Mouse (Mus musculus) midbrain, embryonic 13.5 days (tissue): ENCODE data around the gene 2900026A02Rik. TPM values are rescaled to one million over a fixed set of nuclear protein-coding genes. Genes with fewer than 3 reads are reported as not detected.

Experiments used
- ATAC-seq: fragments of 200-750 bp; cut with Nextera tagmentation; 2 replicates; pipeline ENCODE4 v1.8.0; 2017; ENCODE audit warnings: mild to moderate bottlenecking, moderate TSS enrichment, moderate library complexity
- H3K27ac ChIP-seq: fragments of 300-500 bp; sonication (generic); 2 replicates; pipeline ENCODE4 v1.5.1; 2015; ENCODE audit warnings: inconsistent platforms, mild to moderate bottlenecking, moderate library complexity
- H3K27me3 ChIP-seq: fragments of 300-500 bp; sonication (generic); 2 replicates; pipeline ENCODE4 v1.6.1; 2015; ENCODE audit warnings: mild to moderate bottlenecking, inconsistent platforms
- H3K36me3 ChIP-seq: fragments of 300-500 bp; sonication (generic); 2 replicates; pipeline ENCODE4 v1.6.1; 2015; ENCODE audit warnings: mild to moderate bottlenecking, inconsistent platforms
- H3K4me1 ChIP-seq: fragments of 300-500 bp; sonication (generic); replicated peaks from 2 replicates; pipeline ENCODE4 v1.6.1; 2015; ENCODE audit warnings: inconsistent platforms
- H3K4me2 ChIP-seq: fragments of 300-500 bp; sonication (generic); replicated peaks from 2 replicates; pipeline ENCODE4 v1.6.1; 2015; ENCODE audit warnings: moderate library complexity, mild to moderate bottlenecking, inconsistent platforms
- H3K4me3 ChIP-seq: fragments of 300-500 bp; sonication (generic); replicated peaks from 2 replicates; pipeline ENCODE4 v1.5.1; 2015; ENCODE audit warnings: mild to moderate bottlenecking, inconsistent platforms
- H3K9ac ChIP-seq: fragments of 300-500 bp; sonication (generic); replicated peaks from 2 replicates; pipeline ENCODE4 v1.6.1; 2015; ENCODE audit warnings: mild to moderate bottlenecking, inconsistent platforms
- H3K9me3 ChIP-seq: fragments of 300-500 bp; sonication (generic); 2 replicates; pipeline ENCODE4 v1.6.1; 2016; ENCODE audit warnings: mild to moderate bottlenecking, inconsistent platforms
- WGBS: fragments of 180-500 bp; shearing (Covaris S2); methylation state at CpG from one replicate; pipeline ENCODE4 v1.1.7; 2015; 5-methylcytosine and 5-hydroxymethylcytosine counted together
- polyA plus RNA-seq: library from polyadenylated mRNA; unstranded; fragments of >200 nt; fragmentation: Nextera tagmentation; extraction: Ambion mirVana; gene quantifications from 2 replicates; pipeline ENCODE4 v1.2.1, GENCODE M21; 2015

The 2900026A02Rik gene
- polyA plus RNA-seq, 1 experiment from 2014 or later: 2.7 TPM

DNA sequence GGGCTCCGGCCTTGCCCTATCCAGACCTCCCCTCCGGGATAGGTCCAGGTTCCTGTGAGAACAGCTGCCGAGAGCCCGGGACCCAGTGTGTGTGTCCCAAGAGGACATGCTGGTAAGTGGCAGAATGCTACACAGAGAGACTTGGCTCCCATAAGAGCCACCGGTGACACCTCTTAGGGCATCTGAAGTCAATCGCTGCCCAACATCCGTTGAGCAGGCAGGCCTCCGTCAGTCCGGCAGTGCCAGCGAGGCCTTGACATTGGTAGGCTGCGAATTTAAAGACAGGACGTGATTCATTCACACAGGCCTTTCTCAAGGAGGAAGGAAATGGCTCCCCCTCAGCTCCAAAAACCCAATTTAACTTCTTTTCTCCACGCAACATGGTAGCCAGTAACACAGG is 11.1 kb downstream of the 2900026A02Rik start:
- no peaks in the 10 kb centered on the region for H3K36me3 ChIP-seq
- no peak for ATAC-seq

DNA sequence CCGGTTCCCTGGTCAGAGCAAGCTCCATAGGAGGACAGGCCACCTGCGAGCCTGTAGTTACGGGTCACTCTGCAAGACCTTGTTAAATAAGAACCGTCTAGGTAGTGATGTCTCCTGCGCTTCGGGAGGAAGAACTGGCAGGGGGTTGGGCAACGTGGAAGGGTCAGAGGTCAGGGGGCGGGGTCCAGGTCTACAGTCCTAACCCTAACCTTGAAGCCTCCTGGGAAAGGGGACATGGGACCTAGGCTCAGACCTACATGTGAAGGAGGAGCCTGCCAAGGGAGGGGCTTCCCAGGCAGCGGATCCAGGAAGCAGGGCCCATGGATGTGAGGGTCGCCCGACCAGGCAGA is 11.7 kb downstream of the 2900026A02Rik start:
- Histone ChIP-seq H3K9ac (0 out of 2 replicates have a peak overlapping the region, but pooled peaks have one; percentile 15), H3K4me2 (no peak overlapping the region)
- WGBS: 55% methylated on average over 11 of the region's 11 CpGs

More for the DNA sequence above, 11.1 kb downstream of the 2900026A02Rik start:
- H3K4me1 ChIP-seq: peaks cover 20% of the 10 kb centered on the region
- peak overlapping the region; percentile 74 for H3K27ac ChIP-seq
- H3K4me3 ChIP-seq: no peak overlapping the region
- H3K4me2 ChIP-seq: no peak overlapping the region
- 94% methylated on average over 13 of the region's 13 CpGs for WGBS
- H3K9ac ChIP-seq: no peak overlapping the region
- no peaks in the 10 kb centered on the region for H3K9me3 ChIP-seq
- no peaks in the 10 kb centered on the region for H3K27me3 ChIP-seq

DNA sequence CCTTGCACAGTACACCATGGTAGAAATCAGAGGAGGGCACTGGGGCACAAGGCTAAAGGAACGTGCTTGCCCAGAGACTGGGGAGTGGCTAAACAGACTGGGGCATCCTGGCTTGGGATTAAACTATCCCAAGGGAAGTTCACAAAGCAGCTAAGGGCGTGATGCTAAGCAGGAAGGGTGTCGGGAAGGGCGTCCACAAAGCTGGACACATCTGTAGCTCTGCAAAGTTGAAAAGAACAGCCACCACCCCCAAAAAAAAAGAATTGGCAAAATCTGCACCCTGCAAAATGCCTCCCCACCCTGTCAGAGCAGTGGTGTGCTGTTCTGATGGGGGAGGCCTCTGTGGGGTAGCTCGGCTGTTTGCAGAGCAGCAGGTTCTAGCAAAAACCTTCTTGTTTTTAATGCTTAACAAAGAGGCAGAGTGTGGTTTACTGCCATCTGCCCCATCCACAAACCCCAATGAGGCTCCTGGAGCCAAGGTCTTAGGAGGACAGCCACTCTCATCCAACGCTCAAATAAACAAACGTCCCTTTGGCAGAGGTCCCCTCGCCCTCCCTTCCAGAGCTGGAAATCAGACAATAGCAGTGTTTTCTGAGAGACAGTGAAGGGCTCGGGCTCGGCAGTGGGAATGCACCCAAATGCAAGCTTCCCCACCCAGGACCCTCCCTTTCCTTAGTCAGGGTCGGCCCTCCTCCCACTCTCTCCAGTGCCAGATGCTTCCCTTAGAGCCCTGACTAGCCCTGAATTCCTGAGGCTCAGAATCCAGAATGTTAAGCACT is 12.2 kb downstream of the 2900026A02Rik start:
- Histone ChIP-seq H3K4me3 (no peak overlapping the region), H3K36me3 (no peaks in the 10 kb centered on the region), H3K4me2 (no peak overlapping the region), H3K4me1 (peaks cover 20% of the 10 kb centered on the region), H3K9me3 (no peaks in the 10 kb centered on the region), H3K9ac (0 out of 2 replicates have a peak overlapping the region, but pooled peaks have one; percentile 15), H3K27me3 (no peaks in the 10 kb centered on the region), H3K27ac (peak overlapping the region; percentile 74)
- 44% methylated on average over 11 of the region's 11 CpGs for WGBS
- peak; percentile 66 for ATAC-seq

More for the DNA sequence above, 11.7 kb downstream of the 2900026A02Rik start:
- Histone ChIP-seq H3K4me3 (no peak overlapping the region), H3K4me1 (peaks cover 20% of the 10 kb centered on the region), H3K36me3 (no peaks in the 10 kb centered on the region), H3K9me3 (no peaks in the 10 kb centered on the region), H3K27me3 (no peaks in the 10 kb centered on the region), H3K27ac (peak overlapping the region; percentile 74)
- ATAC-seq: peak; percentile 9; the same call in 1 of the 2 replicates

DNA sequence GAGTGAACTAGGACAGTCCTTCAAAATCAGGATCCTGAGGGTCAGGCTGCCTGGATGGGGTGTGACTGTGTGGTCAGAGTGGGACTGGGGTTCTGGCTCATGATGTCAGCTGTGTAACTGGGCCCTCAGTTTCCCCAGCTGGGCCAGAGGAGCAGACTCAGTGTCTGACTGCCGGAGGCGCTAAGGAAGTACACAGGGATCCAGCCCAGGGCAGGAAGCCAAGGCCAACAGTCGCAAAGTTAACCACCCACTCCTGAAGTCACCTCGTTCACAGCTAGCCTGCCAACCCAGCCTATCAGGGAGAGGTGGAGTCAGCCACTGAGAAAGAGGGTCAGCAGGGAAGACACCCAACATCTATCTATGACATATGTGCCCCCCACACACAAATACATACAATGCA is 13.0 kb downstream of the 2900026A02Rik start:
- Histone ChIP-seq H3K4me2 (no peak overlapping the region), H3K9ac (no peak overlapping the region), H3K36me3 (no peaks in the 10 kb centered on the region), H3K4me1 (peaks cover 20% of the 10 kb centered on the region), H3K27me3 (no peaks in the 10 kb centered on the region), H3K27ac (peak overlapping the region; percentile 74), H3K9me3 (no peaks in the 10 kb centered on the region), H3K4me3 (no peak overlapping the region)
- 81% methylated on average over 4 of the region's 4 CpGs for WGBS
- ATAC-seq: no peak

DNA sequence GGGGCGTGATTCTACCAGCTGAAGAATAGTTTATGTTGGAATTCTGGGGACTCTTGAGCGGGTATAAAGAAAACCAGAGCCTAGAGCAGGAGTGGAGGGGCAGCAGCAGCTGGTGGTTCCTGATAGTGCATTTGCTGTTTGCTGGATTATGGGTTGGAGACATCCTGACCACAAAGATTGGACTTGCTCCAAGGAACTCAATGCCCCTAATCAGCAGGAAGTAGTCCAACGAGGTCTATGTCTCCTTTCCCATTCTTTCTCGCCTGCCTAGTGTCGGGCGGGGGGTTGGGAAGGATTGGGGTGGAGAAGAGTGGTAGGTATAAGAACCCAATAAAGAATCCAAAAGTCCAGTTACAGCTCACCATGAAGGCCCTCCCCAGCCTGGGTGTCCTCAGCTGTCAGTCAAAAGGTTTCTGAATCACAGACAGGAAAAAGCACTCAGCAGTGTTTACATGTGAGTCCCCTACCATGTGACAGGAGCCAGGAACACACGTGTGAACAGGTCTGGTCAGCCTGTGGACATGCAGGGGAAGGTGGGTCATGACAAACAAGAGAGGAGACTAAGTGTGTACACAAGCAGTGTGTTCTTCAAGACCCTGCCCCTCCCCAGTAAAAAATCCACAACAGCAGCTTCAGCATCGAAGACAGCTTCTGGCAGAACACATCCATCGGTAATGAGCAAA is 14.2 kb downstream of the 2900026A02Rik start:
- 69% methylated on average over 9 of the region's 9 CpGs for WGBS
- ATAC-seq: no peak
- no peak overlapping the region for H3K4me2 ChIP-seq

DNA sequence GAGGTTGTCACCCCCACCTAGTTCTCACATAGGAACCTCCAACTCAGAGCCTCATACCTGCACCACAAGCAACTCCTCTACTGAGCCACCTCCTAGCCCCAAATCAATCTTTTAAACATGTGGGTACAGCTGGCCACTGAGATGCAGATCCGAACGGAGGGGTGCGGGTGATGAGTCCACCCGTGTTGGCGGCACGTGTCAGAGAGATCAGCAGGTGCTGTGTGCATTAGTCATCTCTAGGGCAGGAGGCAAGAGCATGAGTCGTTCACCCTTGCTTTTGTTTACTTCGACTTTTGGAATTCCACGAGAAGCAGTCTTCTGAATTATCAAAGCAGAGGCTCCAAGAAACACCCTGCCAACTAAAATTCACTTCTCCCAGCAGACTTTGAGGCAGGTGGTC is 16.8 kb downstream of the 2900026A02Rik start:
- 90% methylated on average over 9 of the region's 9 CpGs for WGBS
- Histone ChIP-seq H3K9me3 (no peaks in the 10 kb centered on the region), H3K4me2 (no peak overlapping the region), H3K9ac (no peak overlapping the region), H3K27ac (no peak overlapping the region), H3K4me1 (peaks cover 11% of the 10 kb centered on the region), H3K27me3 (no peaks in the 10 kb centered on the region), H3K36me3 (no peaks in the 10 kb centered on the region), H3K4me3 (no peak overlapping the region)
- ATAC-seq: no peak

More for the DNA sequence above, 14.2 kb downstream of the 2900026A02Rik start:
- H3K9me3 ChIP-seq: no peaks in the 10 kb centered on the region
- H3K4me3 ChIP-seq: no peak overlapping the region
- H3K36me3 ChIP-seq: no peaks in the 10 kb centered on the region
- no peaks in the 10 kb centered on the region for H3K27me3 ChIP-seq
- peaks cover 20% of the 10 kb centered on the region for H3K4me1 ChIP-seq
- no peak overlapping the region for H3K9ac ChIP-seq
- H3K27ac ChIP-seq: no peak overlapping the region

DNA sequence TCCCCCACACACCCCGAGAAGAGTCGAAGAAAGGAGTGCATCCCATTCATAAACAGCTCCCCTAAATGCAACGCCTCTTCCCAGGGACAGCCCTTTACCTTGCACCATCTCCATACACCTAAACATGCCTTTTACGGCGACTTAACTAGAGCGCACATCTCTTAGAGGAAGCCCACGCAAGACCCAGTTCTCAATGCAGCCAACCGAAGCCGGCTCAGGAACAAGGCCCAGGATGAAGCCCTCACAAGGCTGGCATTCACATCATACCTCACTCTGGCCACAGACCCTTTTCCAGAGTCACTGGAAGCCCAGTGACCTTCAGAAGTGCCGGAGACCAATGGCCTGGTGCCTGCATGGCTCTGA is 21.3 kb downstream of the 2900026A02Rik start:
- ATAC-seq: no peak
- Histone ChIP-seq H3K27me3 (no peaks in the 10 kb centered on the region), H3K9ac (no peak overlapping the region), H3K4me1 (no peaks in the 10 kb centered on the region), H3K36me3 (no peaks in the 10 kb centered on the region), H3K9me3 (no peaks in the 10 kb centered on the region), H3K4me2 (no peak overlapping the region), H3K27ac (no peak overlapping the region), H3K4me3 (no peak overlapping the region)
- 87% methylated on average over 10 of the region's 10 CpGs for WGBS

DNA sequence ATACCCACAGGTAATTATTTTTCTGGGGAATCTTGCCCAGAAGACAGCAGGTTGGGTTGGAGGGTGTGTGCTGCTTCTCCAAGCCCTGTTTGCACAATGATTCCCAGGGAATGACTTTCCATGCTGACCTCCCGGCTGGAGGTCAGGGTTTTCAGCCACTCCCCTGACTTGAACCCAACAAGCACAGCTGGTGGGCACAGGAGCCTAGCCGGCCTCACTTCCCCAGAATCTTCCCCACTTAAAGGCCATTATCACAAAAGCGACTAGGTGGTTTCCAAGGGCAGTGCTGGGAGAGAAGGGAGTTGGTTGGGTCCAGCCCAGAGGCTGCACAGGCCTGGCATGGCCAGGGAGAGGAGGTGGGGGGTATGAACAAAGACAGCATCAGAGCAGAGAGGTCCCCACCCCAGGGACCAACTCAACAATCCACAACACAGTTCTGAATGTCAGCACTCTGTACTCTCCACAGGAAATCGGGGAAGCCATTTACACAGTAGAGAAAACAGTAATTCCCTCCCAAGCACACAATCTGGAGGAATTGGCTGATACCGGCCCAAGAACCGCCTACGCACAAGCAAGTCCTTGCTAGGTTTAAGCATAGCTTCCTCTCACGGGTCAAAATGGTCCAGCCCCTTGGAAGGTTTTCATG is 21.8 kb downstream of the 2900026A02Rik start:
- no peak overlapping the region for H3K4me2 ChIP-seq
- H3K4me1 ChIP-seq: no peaks in the 10 kb centered on the region
- H3K9ac ChIP-seq: no peak overlapping the region
- H3K9me3 ChIP-seq: no peaks in the 10 kb centered on the region
- no peaks in the 10 kb centered on the region for H3K27me3 ChIP-seq
- WGBS: 55% methylated on average over 8 of the region's 8 CpGs
- H3K27ac ChIP-seq: no peak overlapping the region
- no peak for ATAC-seq
- no peak overlapping the region for H3K4me3 ChIP-seq
- H3K36me3 ChIP-seq: no peaks in the 10 kb centered on the region

DNA sequence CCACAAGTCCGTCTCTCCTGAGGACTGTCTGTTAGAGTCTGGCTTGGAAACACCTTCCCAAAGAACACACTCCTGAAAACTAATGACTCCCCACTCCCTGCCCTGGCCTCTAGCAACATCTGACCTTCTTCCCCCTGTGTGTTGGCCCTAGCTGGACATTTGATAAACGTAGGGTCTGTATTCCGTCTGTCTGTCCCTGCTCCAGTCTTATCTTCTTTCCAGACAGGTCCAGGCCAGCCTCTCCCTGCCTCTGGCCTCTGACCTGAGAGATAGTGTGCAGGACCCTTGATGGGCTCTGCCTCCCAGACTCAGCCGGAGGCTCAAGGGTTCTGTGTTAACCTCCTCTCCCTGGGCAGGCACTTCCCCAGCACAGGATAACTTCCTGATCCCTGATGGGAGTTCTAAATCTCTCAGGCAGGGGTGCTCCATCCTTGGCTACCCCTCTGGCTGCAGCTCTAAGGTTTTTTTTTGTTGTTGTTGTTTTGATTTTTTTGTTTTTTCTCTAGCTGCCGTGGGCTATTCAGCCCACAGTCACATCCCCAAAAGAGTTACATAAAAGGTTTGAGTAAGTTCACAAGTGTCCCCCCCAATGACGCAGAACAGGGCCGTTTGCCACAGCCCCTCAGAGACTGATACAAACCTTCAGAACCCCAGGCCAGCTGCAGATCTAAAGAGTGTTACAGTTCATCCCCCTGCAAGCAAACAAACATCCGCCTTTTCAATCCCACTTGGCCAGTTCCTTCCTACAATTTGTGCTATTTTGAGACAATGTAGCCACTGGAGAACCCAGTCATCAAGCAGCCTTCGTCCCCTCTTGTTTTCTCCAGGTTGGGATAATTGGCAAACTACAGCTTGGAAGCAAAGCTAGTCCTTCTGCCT is 23.9 kb downstream of the 2900026A02Rik start:
- Histone ChIP-seq H3K27ac (no peak overlapping the region), H3K4me3 (no peak overlapping the region)
- WGBS: 74% methylated on average over 9 of the region's 9 CpGs

DNA sequence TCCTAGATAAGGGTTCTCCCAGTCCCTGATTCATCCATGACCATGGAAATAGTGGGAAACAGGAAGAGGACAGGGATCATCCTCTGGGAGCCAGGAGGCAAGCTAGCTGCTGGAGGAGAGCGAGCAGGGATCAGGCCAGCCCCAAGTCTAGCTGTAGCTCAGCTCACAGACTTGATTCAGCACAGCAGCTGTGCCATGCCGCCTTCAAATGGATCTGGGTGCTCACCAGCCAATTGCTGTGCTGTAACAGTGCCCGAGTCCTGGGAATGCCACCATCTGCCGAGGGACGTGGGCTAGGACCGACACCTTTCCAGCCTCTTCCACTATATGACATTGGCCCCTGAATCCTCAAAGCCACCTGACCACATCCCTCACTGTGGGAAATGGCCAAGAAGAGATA is 25.1 kb downstream of the 2900026A02Rik start:
- Histone ChIP-seq H3K4me3 (no peak overlapping the region), H3K27me3 (no peaks in the 10 kb centered on the region), H3K36me3 (no peaks in the 10 kb centered on the region; the same call in 1 of the 2 replicates), H3K27ac (no peak overlapping the region), H3K9ac (no peak overlapping the region), H3K4me1 (peaks cover 11% of the 10 kb centered on the region), H3K9me3 (no peaks in the 10 kb centered on the region), H3K4me2 (no peak overlapping the region)
- WGBS: 97% methylated on average over 6 of the region's 6 CpGs
- no peak for ATAC-seq

More for the DNA sequence above, 23.9 kb downstream of the 2900026A02Rik start:
- no peak for ATAC-seq
- H3K9ac ChIP-seq: no peak overlapping the region
- H3K27me3 ChIP-seq: no peaks in the 10 kb centered on the region
- no peaks in the 10 kb centered on the region for H3K9me3 ChIP-seq
- H3K4me2 ChIP-seq: no peak overlapping the region
- peaks cover 5% of the 10 kb centered on the region for H3K4me1 ChIP-seq
- no peaks in the 10 kb centered on the region for H3K36me3 ChIP-seq

DNA sequence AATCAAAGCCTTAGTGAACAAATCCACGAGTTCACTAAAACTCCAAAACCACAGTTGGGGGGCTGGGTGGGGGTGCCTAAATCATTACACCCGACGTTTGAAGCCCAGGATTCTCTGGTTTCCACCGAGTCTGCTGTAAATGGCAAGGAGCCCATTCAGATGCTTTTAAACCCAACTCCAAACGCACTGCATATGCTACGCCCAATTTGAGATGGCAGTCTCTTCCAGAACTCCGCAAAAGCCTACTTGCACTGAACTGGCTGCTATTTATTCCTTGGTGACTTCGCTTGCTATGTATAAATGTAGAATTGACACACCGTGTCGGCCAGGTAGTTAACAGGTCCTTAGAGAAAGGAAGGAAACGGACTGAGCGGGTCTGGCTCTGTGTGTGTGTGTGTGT is 25.6 kb downstream of the 2900026A02Rik start:
- Histone ChIP-seq H3K27ac (no peak overlapping the region), H3K4me3 (no peak overlapping the region), H3K4me1 (peaks cover 11% of the 10 kb centered on the region), H3K4me2 (no peak overlapping the region), H3K36me3 (no peaks in the 10 kb centered on the region; the same call in 1 of the 2 replicates), H3K9ac (no peak overlapping the region), H3K9me3 (no peaks in the 10 kb centered on the region), H3K27me3 (no peaks in the 10 kb centered on the region)
- ATAC-seq: no peak
- WGBS: 90% methylated on average over 12 of the region's 12 CpGs
